ENCODE assay signal across 26 mouse cellular contexts in genomic region chr17:86476674-86477073, GRCm38 (mm10). TPM values are rescaled to one million over a fixed set of nuclear protein-coding genes. Genes with fewer than 3 reads are reported as not detected.
DNase-seq lines count a peak whose midpoint lies in the region; ATAC-seq and TF ChIP-seq lines count a peak whose summit lies in the region.
"Had no signal": no experiment of that assay in that cellular context is flagged by ENCODE, and none has a peak within 500 bp of the region (broad histone marks: within the 10 kb centered on the region; RNA-seq: fewer than 3 reads in every experiment).

No protein-coding gene starts in this region.

- WGBS in lung, adult 2 months, result 34% methylated on average over 10 of the region's 10 CpGs
- 33% methylated on average over 10 of the region's 10 CpGs for WGBS in lung, postnatal 0 days

- DNase-seq in lung, adult 2 months, result peak; percentile 31
- DNase-seq in lung, postnatal 0 days (ENCODE audit: low spot score), result peak; percentile 64
- DNase-seq in lung, postnatal 25 days (ENCODE audit: low spot score), result peak; percentile 86
- DNase-seq in frontal cortex, postnatal 10 days (ENCODE audit: low spot score in 2 of 2), result no peak
- no peak for DNase-seq in kidney, postnatal 4 days
- no peak for DNase-seq in frontal cortex, adult 2 months (ENCODE audit: extremely low spot score in 1 of 2, low spot score in 1 of 2)
- DNase-seq: adrenal gland, adult 2 months; adrenal gland, postnatal 14 days; cerebellum, adult 11 months; cerebellum, adult 2 months; cerebellum, adult 9-11 months; cerebellum, postnatal 25 days; embryo, embryonic 11 days; gastrocnemius, adult 2 months; gastrocnemius, postnatal 14 days; heart, adult 18-20 months had no signal

- H3K27me3 ChIP-seq in lung, postnatal 0 days (replicated peaks; ENCODE audit: insufficient read depth, low read length), result no peaks in the 10 kb centered on the region
- H3K27me3 ChIP-seq: embryonic facial prominence, embryonic 13.5 days; forebrain, embryonic 15.5 days; hindbrain, embryonic 12.5 days; hindbrain, embryonic 15.5 days had no signal

- peaks cover 12% of the 10 kb centered on the region for H3K4me1 ChIP-seq in lung, adult 2 months (ENCODE audit: control insufficient read depth, insufficient read depth, low read length)
- H3K4me1 ChIP-seq in lung, postnatal 0 days (ENCODE audit: insufficient read depth, low read depth, low read length), result no peaks in the 10 kb centered on the region
- H3K4me1 ChIP-seq: embryonic facial prominence, embryonic 10.5 days; embryonic facial prominence, embryonic 13.5 days; forebrain, embryonic 12.5 days; forebrain, embryonic 15.5 days; hindbrain, embryonic 12.5 days; hindbrain, embryonic 15.5 days had no signal

- no peaks in the 10 kb centered on the region for H3K9me3 ChIP-seq in lung, postnatal 0 days (ENCODE audit: low read length)
- H3K9me3 ChIP-seq: embryonic facial prominence, embryonic 10.5 days; embryonic facial prominence, embryonic 13.5 days; forebrain, embryonic 12.5 days; forebrain, embryonic 15.5 days; hindbrain, embryonic 12.5 days; hindbrain, embryonic 15.5 days had no signal

- no peaks in the 10 kb centered on the region for H3K36me3 ChIP-seq in lung, postnatal 0 days (ENCODE audit: insufficient read depth, low read length)
- H3K36me3 ChIP-seq: embryonic facial prominence, embryonic 10.5 days; embryonic facial prominence, embryonic 13.5 days; forebrain, embryonic 12.5 days; forebrain, embryonic 15.5 days; hindbrain, embryonic 12.5 days had no signal

- H3K4me2 ChIP-seq in lung, postnatal 0 days (replicated peaks; ENCODE audit: low read depth, low read length), result no peak overlapping the region
- H3K4me2 ChIP-seq: embryonic facial prominence, embryonic 13.5 days; forebrain, embryonic 12.5 days; forebrain, embryonic 15.5 days; heart, embryonic 11.5 days; hindbrain, embryonic 12.5 days; hindbrain, embryonic 15.5 days had no signal

- no peak overlapping the region for H3K9ac ChIP-seq in lung, postnatal 0 days (replicated peaks; ENCODE audit: low read depth)
- H3K9ac ChIP-seq: embryonic facial prominence, embryonic 13.5 days; forebrain, embryonic 12.5 days; forebrain, embryonic 15.5 days; hindbrain, embryonic 12.5 days; hindbrain, embryonic 15.5 days had no signal

- no peak overlapping the region for H3K4me3 ChIP-seq in lung, adult 2 months (replicated peaks; ENCODE audit: extremely low read depth, low read depth, low read length)
- no peak overlapping the region for H3K4me3 ChIP-seq in lung, postnatal 0 days (ENCODE audit: low read depth, low read length)
- H3K4me3 ChIP-seq: embryonic facial prominence, embryonic 10.5 days; embryonic facial prominence, embryonic 13.5 days; erythroblast, embryonic 14.5 days; forebrain, embryonic 12.5 days; forebrain, embryonic 15.5 days; gastrocnemius, adult 2 months; hindbrain, embryonic 12.5 days; hindbrain, embryonic 15.5 days had no signal

- TF ChIP-seq CTCF in lung, adult 2 months (IDR thresholded peaks at IDR 0.05; ENCODE audit: insufficient read depth, low read length), result no peak
- TF ChIP-seq CTCF in lung, postnatal 0 days (IDR thresholded peaks at IDR 0.05), result no peak

- no peak overlapping the region; the same call in 1 of the 2 replicates for H3K27ac ChIP-seq in lung, postnatal 0 days (ENCODE audit: low read length)
- H3K27ac ChIP-seq: embryonic facial prominence, embryonic 10.5 days; embryonic facial prominence, embryonic 13.5 days; forebrain, embryonic 12.5 days; forebrain, embryonic 15.5 days; gastrocnemius, adult 2 months; hindbrain, embryonic 12.5 days; hindbrain, embryonic 15.5 days had no signal

- peak; percentile 99 for TF ChIP-seq EP300 in lung, postnatal 0 days (IDR thresholded peaks at IDR 0.05)

- TF ChIP-seq POLR2A in lung, adult 2 months (IDR thresholded peaks at IDR 0.05; ENCODE audit: borderline replicate concordance, extremely low read depth, low read depth, low read length), result no peak

- peak; percentile 87 for ATAC-seq in lung, postnatal 0 days
- ATAC-seq: CD4-positive, CD25-positive, alpha-beta regulatory T cell, adult 4 months; forebrain, embryonic 15.5 days had no signal

RNA-seq across cellular contexts. Expression of gene Gm10309, which starts 28.4 kb away (rescaled TPM):
- 0.30 and 0.37 TPM in 2 replicates for polyA plus RNA-seq in lung, adult 2 months (2012; rRNA removed)
- polyA plus RNA-seq in lung, postnatal 0 days (2015; fragmentation: Nextera tagmentation; extraction: Ambion mirVana), result 0.30 and 0.54 TPM in 2 replicates
- 0.04 TPM in 1 of 2 replicates, not detected in the other for polyA plus RNA-seq in frontal cortex, adult 2 months (2012; rRNA removed)
- polyA plus RNA-seq: cerebellum, adult 2 months; cortical plate, adult 2 months had no signal

Comparison
In these comparisons a context has a peak if more than half of its experiments do, and no peak if none do; other contexts are left out.
1. DNase-seq: peak in lung, adult 2 months (single experiment), lung, postnatal 0 days (single experiment) and lung, postnatal 25 days (single experiment); none in frontal cortex, postnatal 10 days (0 of 2), kidney, postnatal 4 days (0 of 2) and frontal cortex, adult 2 months (0 of 2).